Mouse (Mus musculus) embryo, embryonic 10 days (tissue): Measurements from ENCODE around the gene Farsa.

Experiments used
- DNase-seq: peaks from one replicate; pipeline ENCODE4 v3.0.0-alpha.2; 2015; ENCODE audit warnings: low spot score

Farsa gene

DNA sequence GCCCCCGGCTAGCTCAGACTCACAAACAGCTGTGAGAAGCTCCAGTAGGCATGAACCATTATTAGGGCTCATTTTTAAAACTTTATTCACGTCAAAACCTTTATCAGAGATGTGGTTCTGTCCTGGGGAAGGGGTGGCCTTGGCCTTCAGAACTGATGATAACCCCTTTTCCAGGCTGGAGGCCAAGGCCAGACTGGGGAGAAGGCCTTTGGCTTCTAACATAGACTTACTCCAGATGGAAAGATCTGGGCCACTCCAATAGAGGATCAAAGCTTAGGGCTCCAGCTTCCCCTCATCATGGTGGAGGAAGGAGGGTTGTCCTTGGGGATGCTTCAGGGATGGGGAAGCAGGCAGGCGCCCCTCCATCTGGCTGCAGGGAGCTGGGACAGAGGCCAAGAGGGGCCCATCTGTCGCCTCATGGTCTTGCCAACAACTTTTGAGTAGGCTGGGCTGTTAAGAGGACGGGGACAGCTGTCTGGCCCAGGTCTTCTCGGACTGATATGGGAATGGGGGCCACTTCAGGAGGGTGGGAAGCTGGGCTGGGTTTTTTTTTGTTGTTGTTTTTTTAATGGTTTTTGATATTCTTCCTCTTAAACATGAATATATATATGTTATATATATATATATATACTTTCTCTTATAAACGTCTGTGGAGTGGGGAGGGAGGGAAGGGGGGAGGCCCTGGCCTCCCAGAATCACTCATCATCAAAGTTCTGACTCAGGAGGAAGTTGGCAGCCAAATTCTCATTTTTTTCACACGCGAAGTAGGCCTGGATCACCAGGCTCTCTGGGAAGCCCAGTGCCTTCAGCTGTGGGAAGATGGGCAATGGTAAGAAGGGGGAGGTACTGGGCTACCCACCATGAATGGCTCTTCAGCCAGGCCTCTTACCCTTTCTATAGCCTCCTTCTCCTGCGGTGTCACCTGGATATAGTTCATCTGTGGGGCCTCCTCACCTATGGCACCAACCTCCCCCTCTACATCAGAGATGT, 21.6 kb upstream of the Farsa start:
- no peak for DNase-seq

DNA sequence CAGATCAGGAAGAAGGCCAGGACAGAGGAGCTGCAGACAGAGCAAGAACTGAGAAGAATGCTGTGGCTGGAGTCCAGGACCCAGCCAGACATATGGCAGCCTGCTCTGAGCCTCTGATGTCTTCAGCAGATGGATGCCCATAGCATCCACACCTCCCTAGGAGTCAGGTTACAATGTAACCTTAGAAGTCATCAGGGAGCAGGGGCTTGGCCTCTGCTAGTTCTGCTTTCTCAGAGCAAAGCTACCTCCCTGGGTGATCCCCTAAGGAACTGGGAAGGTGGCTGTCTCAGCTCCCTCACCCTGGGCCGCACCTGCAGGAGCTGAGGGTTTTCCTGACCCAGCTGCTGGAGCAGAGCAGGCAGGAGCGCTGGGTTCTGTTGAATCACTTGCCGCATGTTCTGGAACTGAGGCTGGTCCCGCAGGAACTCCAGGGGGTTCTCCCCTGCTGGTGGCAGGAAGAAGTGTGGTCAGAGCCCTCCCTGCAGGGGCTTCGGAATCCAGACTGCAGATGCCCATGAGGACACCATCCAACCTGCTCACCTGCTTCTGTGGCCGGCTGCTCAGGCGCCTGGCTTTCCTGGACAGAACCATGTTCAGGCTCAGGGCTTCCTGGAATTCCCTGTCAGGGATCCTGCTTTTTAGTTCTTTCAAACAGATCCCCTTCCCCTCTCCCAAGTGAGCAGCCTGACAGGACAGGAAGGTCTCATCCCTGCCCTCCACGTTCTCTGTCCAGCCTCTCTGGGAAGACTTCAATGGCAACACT, 19.5 kb upstream of the Farsa start:
- DNase-seq, result peak; percentile 81

DNA sequence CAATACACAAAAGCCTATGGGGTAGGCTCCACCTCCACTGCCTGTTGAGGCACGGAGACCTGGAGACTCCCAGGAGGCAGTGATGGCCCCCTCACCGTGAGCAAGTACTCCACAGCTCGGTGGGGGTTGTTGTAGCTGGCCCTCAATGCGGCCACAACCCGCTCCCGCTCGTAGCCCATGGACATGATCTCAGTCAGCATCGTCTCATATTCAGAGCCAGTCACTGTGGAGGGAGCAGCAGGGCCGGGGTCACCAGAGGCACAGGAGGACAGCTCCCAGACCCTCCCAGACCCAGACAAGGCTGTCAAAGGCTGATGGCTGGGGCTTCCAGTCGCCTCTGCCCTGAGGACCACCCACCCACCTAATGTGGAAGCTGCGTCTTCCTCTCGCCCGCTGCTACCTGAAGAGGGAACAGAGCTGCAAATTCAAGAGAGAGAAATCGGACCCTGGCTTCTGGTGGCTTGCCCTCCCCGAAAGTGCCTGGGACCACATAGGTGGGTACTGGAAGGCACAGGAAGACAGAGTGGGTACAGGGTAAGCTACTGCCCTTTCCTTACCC, 18.8 kb upstream of the Farsa start:
- DNase-seq, result no peak

DNA sequence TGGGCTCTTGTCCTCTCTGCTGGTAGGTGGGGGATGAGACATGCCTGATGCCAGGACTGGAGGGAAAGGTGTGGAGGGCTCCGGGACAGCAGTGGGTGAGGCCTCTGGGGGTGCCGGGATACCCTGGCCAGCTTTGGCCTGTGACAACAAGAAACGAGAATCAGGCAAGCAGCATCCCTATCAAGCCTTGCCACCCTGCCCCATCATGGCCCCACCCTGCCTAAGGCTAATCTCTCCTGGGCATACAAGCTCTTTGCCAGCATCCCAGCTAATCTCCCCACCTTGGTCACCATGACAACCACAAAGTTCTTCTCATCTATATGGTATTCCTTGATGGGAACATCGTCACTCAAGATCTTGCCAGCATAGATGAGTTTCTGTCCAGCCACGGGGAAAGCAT, 18.3 kb upstream of the Farsa start:
- no peak for DNase-seq

DNA sequence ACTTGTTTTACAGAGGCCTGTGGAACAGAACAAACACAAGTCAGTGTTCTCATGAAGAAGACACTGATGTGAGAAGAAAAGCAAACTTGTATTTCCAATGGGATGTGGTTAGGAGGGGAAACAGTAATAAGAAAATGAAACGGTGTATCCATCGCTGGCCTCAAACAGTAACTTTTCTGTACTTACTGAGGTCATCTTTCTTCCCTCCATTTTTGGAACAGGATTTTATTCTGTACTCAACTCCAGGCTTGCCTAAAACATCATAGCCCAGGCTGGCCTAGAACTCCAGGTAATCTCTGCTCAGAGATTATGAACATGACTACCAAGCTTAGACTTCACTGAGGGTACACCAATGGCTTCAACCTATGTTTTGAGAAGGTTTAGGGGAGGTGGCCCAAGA, 17.4 kb upstream of the Farsa start:
- no peak for DNase-seq

DNA sequence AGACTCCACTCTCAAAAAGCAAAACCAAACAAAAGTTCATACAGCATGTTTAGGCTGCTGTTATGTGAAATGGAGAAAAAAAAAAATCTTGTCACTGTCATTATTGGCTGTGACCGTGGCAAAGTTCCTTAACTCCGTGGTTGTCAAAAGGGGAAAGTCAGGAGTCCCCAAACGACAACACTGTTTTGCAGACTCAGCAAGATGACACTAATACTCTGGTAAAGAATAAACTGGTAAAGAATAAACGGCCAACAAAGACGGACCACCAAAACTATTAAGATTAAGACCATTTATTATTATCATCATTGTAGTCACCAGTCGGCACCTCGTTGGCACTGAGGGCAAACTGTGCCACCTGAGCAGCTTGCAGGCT, 16.9 kb upstream of the Farsa start:
- DNase-seq, result no peak

DNA sequence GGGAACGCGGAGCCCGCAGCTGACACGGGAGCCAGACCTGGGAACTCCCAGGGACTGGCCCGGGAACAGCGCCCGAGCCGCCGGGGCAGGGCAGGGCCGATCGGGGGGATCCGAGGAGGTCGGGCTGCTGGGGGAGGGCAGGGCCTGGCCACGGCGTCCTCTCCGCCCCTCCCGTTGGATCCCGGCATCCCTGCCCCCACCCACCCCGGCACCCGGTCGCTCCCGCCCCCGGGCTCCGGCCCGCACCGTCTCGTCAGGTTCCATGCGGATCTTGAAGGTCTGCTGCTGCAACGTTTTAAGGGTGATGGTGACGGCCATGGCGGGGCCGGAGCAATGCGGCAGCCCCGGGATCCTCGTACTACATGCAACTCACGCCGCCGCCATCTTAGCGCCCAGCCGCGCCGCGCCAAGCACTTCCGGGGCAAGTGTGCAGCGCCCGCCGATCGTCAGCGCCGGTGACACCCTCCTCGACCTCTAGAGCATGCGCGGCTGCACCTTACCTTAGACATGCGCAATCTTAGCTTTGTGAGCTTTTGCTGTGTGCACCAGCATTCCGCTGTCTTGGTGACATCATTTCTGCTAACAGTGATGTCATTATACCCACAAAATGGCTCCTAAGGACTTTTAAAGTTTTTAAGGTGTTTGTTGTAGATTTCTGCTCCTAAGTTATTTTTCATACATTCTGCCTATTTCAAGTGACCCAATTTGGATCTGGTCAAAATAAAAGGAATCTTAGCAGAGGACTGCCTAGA, 16.4 kb upstream of the Farsa start, which contains the start of gene Rad23a:
Gene Rad23a, minus strand, starts transcription at position 418 of the 752 bp plus-strand sequence.
- DNase-seq, result peak; percentile 99

DNA sequence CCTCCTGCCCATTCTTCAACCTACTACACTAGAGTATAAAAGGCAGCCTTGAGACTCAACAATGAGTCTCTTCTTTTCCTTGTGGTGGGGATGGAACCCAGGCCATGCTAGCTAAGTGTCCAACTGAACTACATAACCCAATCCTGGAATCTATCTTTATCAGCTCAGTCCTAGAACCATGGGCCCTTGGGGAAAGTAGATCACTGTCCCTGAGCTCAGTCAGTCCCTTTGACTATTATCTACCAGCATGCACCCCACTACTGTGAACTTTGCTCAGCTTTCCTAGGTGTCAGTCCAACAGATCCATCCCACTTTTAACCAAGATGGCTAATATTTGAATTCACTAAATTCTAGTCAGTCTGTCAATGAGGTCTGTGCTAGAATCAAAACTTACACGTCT, 15.3 kb upstream of the Farsa start:
- DNase-seq, result no peak

DNA sequence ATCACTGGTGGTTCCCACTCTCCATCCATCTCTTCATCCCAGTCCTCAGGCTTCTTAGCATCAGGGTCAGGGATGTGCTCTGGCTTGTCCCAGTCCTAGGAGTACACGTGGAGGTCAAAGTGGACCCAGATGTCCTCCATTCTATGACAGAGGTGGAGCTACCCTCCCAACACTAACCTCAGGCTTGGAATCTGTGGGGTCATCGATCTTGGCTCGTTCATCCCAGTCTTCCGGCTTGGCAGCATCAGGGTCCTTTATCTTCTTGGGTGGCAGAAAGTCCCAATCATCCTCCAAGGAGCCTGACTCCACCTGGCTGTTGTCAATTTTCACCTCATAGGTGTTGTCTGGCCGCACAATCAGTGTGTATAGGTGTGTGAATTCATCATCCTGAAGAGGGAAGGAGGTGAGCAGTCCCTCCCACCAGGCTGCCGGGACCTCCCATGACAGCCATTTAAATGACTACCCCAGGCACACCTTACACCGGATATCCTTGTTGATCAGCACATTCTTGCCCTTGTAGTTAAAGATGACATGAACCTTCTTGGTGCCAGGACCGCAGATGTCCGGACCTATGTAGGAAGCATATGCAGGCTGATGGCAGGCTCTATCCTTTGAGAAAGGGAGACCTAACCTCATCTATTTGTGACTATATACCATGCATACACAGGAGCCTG, 12.3 kb upstream of the Farsa start:
- no peak for DNase-seq

DNA sequence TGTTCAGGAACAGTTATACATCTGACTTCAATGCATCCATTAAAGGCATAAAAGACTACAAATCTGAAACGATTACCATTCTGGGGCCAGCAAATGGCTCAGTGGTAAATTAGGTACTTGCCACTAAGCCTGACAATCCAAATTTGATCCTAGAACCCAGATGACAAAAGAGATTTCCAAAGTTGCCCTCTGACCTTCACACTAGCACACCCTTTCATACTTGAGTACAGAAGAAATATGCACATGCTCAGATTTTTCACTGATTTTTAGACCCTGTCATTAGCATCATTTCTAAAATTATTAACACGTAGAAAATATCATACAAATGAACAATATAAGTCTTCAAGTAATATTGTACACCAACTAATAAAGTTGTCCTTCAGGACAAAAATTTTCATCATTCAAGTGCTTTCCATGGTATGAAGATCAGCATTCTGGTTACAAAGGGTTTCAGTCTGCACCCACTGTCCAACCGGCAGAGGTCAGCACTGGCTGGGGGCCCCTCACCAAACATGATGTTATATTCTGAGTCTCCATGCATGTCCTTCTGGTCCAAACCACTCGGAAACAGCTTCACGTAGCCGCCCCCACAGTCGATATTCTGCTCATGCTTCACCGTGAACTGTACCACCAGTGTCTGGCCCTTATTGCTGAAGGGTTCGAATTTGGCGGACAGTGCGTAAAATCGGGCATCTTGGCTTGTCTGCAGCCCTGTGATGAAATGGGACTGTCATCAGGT, 11.3 kb upstream of the Farsa start:
- peak; percentile 58 for DNase-seq

DNA sequence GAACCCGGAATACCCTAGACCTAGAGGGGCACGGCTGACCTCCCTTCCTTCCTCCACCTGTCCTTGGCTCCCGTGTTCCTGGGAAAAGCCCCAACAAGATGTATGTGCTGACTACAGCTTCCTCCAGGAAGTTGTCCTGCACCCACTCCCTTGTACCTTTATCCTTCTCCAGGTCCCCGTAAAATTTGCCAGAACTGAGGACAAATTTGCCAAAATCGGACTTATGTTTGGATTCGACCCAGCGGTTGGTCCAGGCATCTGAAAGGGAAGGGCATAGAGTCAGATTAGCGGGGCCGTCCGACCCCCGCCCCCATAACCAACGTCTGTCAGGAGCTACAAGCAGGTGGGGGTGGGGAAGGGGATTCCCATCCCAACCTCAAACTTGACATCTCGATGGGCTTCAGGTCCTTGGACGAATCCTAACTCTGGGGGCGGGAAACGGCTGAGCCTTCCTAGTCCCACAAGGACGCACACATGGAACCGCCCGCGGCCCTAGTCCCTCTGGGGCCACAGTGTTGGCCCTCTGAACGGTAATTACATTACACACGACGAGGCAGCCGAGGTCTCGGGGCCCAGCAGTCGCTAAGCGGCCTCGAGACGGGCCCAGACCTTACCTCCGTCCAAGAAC, 10.6 kb upstream of the Farsa start:
- DNase-seq, result no peak

DNA sequence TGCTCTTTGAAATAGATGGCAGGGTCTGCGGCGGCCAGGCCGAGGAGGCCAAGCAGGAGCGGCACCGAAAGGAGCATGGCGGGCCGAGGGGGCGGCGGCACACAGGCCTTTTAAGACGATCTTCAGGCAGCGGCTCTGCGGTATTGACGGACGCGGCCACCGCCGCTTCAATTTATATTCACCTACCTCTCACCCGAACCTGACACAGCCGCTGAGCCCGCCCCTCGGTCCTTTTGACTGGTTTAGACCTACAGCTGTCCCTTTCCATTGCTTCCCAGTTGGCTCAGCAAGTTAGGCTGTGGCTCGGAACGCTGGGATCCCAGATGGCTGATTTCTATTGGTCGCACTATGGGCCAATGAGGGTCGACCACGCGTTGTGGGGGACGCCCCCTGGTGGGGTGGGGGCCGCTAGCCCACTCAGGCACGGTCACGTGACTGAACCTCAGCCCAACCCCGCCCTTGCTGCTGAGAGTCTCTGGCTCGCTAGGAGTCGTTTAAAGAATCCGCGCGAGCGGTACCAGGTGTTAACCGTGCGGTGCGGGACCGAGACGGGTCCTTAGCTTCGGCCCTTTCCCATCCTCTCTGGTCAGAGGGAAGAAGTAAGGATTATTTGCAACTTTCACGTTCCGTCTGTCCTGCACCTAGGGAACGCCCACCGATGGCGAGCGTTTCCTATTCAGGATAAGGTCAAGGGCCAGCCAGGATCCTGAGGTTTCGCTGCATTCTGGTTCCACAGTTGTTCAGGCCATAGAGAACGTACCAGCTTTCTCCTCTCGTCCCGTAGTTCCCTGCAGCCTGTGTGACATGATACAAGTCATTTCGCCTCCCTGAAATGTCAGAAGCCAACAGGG, 9.8 kb upstream of the Farsa start, which contains the start of gene Calr:
Gene Calr, minus strand, starts transcription at position 213 of the 851 bp plus-strand sequence.
- DNase-seq, result peak; percentile 100

DNA sequence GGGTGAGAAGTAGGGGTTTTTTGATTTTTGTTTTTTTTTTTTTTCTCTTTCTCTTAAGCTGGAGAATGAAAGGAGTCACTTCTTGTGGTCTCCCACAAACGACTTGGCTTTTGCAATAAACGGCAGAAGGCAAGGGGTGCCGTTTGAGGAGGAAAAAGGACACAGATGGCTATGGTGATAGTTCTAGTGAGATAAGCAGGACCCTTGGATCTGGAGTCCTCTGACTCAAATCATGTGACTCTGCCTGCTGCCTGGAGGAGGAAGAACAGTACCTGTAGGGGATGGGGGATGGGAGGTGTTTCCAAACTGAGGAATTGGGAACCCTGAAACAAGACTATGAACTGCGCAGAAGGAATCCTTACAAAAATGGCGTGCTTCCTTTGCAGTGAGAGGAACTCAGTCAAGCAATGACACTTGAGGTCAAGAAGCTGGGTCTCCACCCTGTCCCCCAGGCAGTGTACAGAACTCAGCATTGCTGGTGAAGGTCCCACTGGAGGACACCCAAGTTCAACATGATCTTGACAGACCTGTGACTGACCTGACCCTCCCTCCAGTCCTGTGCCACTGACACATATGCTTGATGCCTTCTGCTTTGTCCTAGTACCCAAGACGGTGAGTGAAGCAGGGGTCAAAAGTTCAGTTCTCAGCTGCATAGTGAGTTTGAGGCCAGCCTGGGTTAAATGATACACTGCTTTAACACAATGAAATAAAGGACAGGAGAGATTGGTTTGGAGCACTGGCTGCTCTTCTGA, 8.9 kb upstream of the Farsa start:
- DNase-seq, result no peak

DNA sequence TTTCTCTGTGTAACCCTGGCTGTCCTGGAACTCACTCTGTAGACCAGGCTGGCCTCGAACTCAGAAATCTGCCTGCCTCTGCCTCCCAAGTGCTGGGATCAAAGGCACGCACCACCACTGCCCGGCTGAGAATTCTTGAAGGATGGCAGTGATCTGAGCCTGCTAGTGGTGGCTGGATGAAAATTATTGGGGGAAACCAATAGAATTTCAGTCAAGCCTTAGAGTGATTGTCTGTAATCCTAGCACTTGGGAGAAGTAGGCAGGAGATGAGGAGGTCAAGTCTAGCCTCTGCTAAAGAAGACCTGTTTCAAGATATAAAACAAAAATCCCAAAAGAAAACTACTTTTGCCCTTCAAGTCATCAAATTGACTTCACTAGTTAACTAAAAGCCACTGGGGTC, 355 bp upstream of the Farsa start:
- no peak for DNase-seq

DNA sequence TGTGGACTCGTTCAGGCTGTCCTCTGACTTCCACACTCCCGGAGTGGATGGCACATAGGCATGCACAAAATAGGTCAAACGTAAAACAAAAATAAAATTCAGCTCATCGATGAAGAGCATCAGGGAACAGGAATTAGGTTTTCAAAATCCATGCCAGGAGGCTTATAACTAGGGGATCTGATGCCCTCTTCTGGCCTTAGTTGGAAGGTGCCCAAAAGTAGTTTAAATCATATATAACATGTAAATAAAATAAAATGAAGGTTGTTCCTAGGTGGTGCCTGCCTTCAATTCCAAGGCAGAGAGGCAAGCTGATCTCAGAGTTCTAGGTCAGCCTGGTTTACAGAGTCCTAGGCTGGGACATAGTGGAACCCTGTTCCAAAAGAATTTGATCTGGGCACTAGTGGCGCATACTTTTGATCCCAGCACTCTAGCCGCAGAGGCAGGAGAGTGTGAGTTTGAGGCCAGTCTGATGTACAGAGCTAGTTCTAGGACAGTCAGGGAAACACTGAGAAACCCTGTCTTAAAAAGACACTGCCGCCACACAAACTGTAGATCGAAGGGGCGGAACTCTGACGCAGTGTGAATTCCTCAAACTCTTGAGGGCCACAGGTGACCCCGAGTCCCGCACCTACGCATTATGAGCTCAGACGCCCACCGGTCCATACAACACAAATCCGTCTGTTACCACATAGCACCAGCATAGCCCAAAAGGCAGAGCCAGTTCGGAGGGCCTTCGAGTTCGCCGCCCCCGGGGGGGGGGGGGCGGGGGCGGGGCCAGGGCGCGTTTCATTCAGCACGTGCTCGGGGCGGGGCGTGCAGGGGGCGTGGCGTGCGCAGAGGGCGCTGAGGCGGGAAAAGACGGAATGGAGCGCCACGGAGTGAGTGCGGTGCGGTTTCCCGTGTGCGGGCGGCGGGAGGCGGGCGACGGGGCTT, 14.9 kb downstream of the Farsa start, which contains the start of gene Syce2:
Gene Syce2, plus strand, starts transcription at position 736 of the 933 bp plus-strand sequence.
- peak; percentile 76 for DNase-seq

DNA sequence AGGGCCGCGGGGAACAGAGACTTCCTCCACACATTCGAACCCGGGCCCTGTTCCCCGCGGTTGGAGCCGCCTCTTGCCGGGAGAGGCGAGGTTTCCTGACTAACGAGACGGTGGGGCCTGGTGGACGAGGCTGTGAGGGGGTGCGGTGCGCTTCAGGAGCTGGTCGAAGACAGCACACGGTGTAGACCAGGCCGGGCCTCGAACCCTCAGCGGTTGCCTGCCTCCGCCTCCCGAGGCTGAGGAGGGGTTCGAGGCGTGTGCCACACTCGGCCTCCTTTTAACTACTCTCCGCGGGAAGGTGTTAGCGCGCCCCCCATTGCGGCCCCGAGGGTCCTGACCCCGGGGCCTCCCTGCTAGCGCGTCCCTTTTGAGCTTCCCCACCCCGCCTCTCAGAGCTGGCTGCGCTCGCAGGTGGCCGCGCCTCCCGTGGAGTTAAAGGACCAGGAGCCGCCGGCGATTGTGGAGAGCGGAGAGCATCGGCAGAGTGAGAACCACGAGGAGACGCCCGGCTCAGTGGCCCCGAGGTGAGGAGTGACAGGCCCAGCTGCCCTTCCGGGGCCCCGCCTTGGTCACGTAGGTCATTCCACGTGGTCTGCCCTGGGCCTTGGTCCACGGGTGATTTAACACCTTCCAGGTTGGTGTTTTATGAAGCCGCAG, 15.6 kb downstream of the Farsa start:
- peak; percentile 37 for DNase-seq

DNA sequence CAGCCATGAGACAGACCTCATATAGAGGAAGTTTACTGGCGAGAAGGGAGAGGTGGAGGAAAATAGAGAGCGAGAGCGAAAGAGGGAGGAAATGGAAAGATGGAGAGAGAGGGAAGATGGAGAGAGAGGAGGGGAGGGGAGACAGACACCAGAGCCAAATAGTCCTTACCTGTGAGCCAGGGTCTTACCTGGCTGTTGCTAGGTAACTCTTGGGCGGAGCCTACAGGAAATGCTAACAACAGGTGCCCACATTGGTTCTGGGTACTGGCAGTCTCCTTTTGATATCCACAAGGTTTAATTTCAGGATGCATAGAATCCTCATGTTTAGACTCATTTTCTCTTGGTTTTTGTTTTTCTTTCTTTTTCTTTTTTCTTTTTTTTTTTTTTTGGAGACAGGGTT, 16.2 kb downstream of the Farsa start:
- no peak for DNase-seq
